Mouse (Mus musculus) midbrain, postnatal 0 days (tissue): ENCODE data around the gene Bgn. TPM values are rescaled to one million over a fixed set of nuclear protein-coding genes. Genes with fewer than 3 reads are reported as not detected.

Experiments
- ATAC-seq: fragments of 200-750 bp; cut with Nextera tagmentation; 2 replicates; pipeline ENCODE4 v1.8.0; 2017; ENCODE audit warnings: moderate number of reproducible peaks, mild to moderate bottlenecking, moderate TSS enrichment, moderate library complexity; ENCODE audit not compliant: low FRiP score
- DNase-seq: peaks from one replicate; pipeline ENCODE4 v3.0.0-alpha.2; 2015; ENCODE audit warnings: low spot score
- H3K27ac ChIP-seq: fragments of 300-500 bp; sonication (generic); 2 replicates; pipeline ENCODE4 v1.5.1; 2014; ENCODE audit warnings: low read depth, mild to moderate bottlenecking, low read length, mixed read lengths
- H3K27me3 ChIP-seq: fragments of 300-500 bp; sonication (generic); 2 replicates; pipeline ENCODE4 v1.6.1; 2014; ENCODE audit warnings: low read length, control low read depth, mixed read lengths; ENCODE audit not compliant: insufficient read depth
- H3K36me3 ChIP-seq: fragments of 300-500 bp; sonication (generic); 2 replicates; pipeline ENCODE4 v1.6.1; 2014; ENCODE audit warnings: low read length, control low read depth, mixed read lengths; ENCODE audit not compliant: insufficient read depth
- H3K4me1 ChIP-seq: fragments of 300-500 bp; sonication (generic); 2 replicates; pipeline ENCODE4 v1.6.1; 2014; ENCODE audit warnings: mild to moderate bottlenecking, control low read depth, antibody characterized with exemption, low read length, mixed read lengths; ENCODE audit not compliant: insufficient read depth
- H3K4me2 ChIP-seq: fragments of 300-500 bp; sonication (generic); 2 replicates; pipeline ENCODE4 v1.6.1; 2014; ENCODE audit warnings: low read depth, mild to moderate bottlenecking, low read length, mixed read lengths; ENCODE audit not compliant: poor library complexity, severe bottlenecking
- H3K4me3 ChIP-seq: fragments of 300-500 bp; sonication (generic); 2 replicates; pipeline ENCODE4 v1.5.1; 2014; ENCODE audit warnings: low read depth, mild to moderate bottlenecking, low read length, moderate library complexity
- H3K9ac ChIP-seq: fragments of 300-500 bp; sonication (generic); replicated peaks from 2 replicates; pipeline ENCODE4 v1.6.1; 2014; ENCODE audit warnings: mild to moderate bottlenecking, low read length, moderate library complexity, mixed read lengths; ENCODE audit not compliant: poor library complexity, severe bottlenecking
- H3K9me3 ChIP-seq: fragments of 300-500 bp; sonication (generic); 2 replicates; pipeline ENCODE4 v1.6.1; 2016; ENCODE audit warnings: low read length, control low read depth
- CTCF ChIP-seq: IDR thresholded peaks from 2 replicates; pipeline ENCODE4 v1.5.1; 2016; ENCODE audit warnings: antibody characterized with exemption, mild to moderate bottlenecking
- WGBS: fragments of 180-500 bp; shearing (Covaris S2); extraction: QIAGEN DNeasy Blood & Tissue Kit; methylation state at CpG from one replicate; pipeline ENCODE4 v1.1.7; 2014; 5-methylcytosine and 5-hydroxymethylcytosine counted together
- polyA plus RNA-seq: library from polyadenylated mRNA; unstranded; fragments of >200 nt; fragmentation: Nextera tagmentation; extraction: Ambion mirVana; gene quantifications from 2 replicates; pipeline ENCODE4 v1.2.1, GENCODE M21; 2015
- total RNA-seq: library from RNA; depleted of rRNA; stranded (reverse); fragments of >200 nt; gene quantifications from 2 replicates; pipeline ENCODE4 v1.2.3, GENCODE M21; 2014; rRNA removed

Bgn gene
- total and polyA plus RNA-seq, 2 experiments from 2014 or later, result 19.8 to 44.6 TPM

- WGBS, result 69% methylated on average over 3 of the region's 3 CpGs
- Histone ChIP-seq H3K4me1 (no peaks in the 10 kb centered on the region), H3K9me3 (no peaks in the 10 kb centered on the region), H3K4me2 (no peak overlapping the region), H3K4me3 (no peak overlapping the region), H3K9ac (no peak overlapping the region), H3K27me3 (no peaks in the 10 kb centered on the region), H3K36me3 (no peaks in the 10 kb centered on the region), H3K27ac (no peak overlapping the region)
- TF ChIP-seq CTCF, result peak; percentile 24; the same call in 1 of the 2 replicates
- ATAC-seq (no peak), DNase-seq (no peak)
These were observed 43.0 kb downstream of the Bgn start for GRCm38 (mm10) chrX:73526410-73526887.

DNA sequence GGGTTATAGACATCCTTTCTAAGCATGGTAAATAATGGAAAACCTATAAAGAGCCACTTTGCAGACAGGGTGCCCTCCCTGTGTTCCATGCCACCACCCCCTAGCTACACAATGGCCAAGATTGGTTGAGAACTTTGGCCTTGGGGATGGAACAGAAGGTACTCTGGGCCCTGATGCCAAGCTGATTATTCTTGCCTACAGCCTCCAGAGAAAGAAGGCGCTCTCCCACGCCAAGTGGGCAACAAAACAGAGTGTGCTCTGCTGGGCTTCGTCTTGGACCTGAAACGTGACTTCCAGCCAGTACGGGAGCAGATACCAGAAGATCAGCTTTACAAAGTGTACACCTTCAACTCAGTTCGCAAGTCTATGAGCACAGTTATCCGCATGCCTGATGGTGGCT, 54.5 kb downstream of the Bgn start:
- DNase-seq (no peak), ATAC-seq (no peak)
- no peaks in the 10 kb centered on the region for H3K36me3 ChIP-seq
- no peaks in the 10 kb centered on the region for H3K4me1 ChIP-seq
- H3K4me3 ChIP-seq, result no peak overlapping the region
- H3K27me3 ChIP-seq, result no peaks in the 10 kb centered on the region
- TF ChIP-seq CTCF, result no peak
- 79% methylated on average over 7 of the region's 7 CpGs for WGBS
- no peak overlapping the region for H3K4me2 ChIP-seq
- H3K27ac ChIP-seq, result no peak overlapping the region
- no peaks in the 10 kb centered on the region for H3K9me3 ChIP-seq
- H3K9ac ChIP-seq, result no peak overlapping the region

DNA sequence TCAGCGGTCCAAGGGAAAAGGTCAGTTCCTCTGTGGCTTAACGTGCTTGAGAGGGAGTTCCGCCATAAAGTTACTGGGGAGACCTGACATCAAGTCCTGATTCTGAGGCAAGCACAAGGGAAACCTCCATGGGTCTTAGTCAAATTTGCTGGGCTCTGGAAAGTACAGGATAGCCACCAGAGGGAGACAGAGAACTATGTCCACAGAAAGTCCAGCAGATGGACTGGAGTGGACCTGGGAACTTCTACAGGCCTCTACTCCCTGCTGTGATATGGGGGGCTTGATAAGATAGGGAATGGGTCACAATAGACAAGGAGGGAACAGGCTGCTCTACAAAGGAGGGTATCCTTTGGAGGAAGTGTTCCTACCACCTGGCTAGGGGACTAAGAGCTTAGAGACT, 59.9 kb downstream of the Bgn start:
- DNase-seq, result peak; percentile 8
- ATAC-seq, result no peak
- Histone ChIP-seq H3K27ac (no peak overlapping the region), H3K9me3 (no peaks in the 10 kb centered on the region), H3K4me1 (no peaks in the 10 kb centered on the region), H3K9ac (no peak overlapping the region), H3K4me2 (no peak overlapping the region), H3K27me3 (no peaks in the 10 kb centered on the region), H3K36me3 (no peaks in the 10 kb centered on the region; the same call in 1 of the 2 replicates), H3K4me3 (no peak overlapping the region)
- 50% methylated on average over 3 of the region's 3 CpGs for WGBS
- TF ChIP-seq CTCF, result peak; percentile 59

Other genes with a start within 250 kb of the Bgn start
- not detected in 2 replicates for gene Xlr4c, start 240.5 kb upstream of the Bgn start, total RNA-seq
- gene Xlr4c, start 240.5 kb upstream of the Bgn start, polyA plus RNA-seq, result 0.26 and 0.67 TPM in 2 replicates
- gene Xlr3c, start 218.2 kb upstream of the Bgn start, total RNA-seq, result not detected in 2 replicates
- 0.12 and 0.15 TPM in 2 replicates for gene Xlr3c, start 218.2 kb upstream of the Bgn start, polyA plus RNA-seq
- gene Xlr5a, start 190.6 kb upstream of the Bgn start, total RNA-seq, result not detected in 2 replicates
- not detected in 2 replicates for gene Xlr5a, start 190.6 kb upstream of the Bgn start, polyA plus RNA-seq
- not detected in 2 replicates for gene Xlr5c, start 190.6 kb upstream of the Bgn start, total RNA-seq
- gene Xlr5c, start 190.6 kb upstream of the Bgn start, polyA plus RNA-seq, result not detected in 2 replicates
- not detected in 2 replicates for gene Gm45015, start 146.8 kb upstream of the Bgn start, total RNA-seq
- gene Gm45015, start 146.8 kb upstream of the Bgn start, polyA plus RNA-seq, result not detected in 2 replicates
- gene Zfp275, start 141.0 kb upstream of the Bgn start, total RNA-seq, result 28.2 and 29.9 TPM in 2 replicates
- gene Zfp275, start 141.0 kb upstream of the Bgn start, polyA plus RNA-seq, result 5.2 and 5.7 TPM in 2 replicates
- not detected in 2 replicates for gene Gm18336, start 84.9 kb upstream of the Bgn start, total RNA-seq
- gene Gm18336, start 84.9 kb upstream of the Bgn start, polyA plus RNA-seq, result 0.07 and 0.09 TPM in 2 replicates
- gene Zfp92, start 72.5 kb upstream of the Bgn start, total RNA-seq, result 5.3 and 5.5 TPM in 2 replicates
- gene Zfp92, start 72.5 kb upstream of the Bgn start, polyA plus RNA-seq, result 1.5 and 2.1 TPM in 2 replicates
- 1.3 TPM in 1 of 2 replicates, not detected in the other for gene Trex2, start 48.3 kb upstream of the Bgn start, total RNA-seq
- not detected in 2 replicates for gene Trex2, start 48.3 kb upstream of the Bgn start, polyA plus RNA-seq
- 30.7 and 34.7 TPM in 2 replicates for gene Haus7, start 24.6 kb upstream of the Bgn start, total RNA-seq
- 61.7 and 63.6 TPM in 2 replicates for gene Haus7, start 24.6 kb upstream of the Bgn start, polyA plus RNA-seq
- 40.4 and 41.9 TPM in 2 replicates for gene Atp2b3, start 19.5 kb downstream of the Bgn start, total RNA-seq
- 6.7 and 7.9 TPM in 2 replicates for gene Atp2b3, start 19.5 kb downstream of the Bgn start, polyA plus RNA-seq
- 1.4 and 2.1 TPM in 2 replicates for gene Dusp9, start 155.8 kb downstream of the Bgn start, total RNA-seq
- gene Dusp9, start 155.8 kb downstream of the Bgn start, polyA plus RNA-seq, result 0.39 and 0.68 TPM in 2 replicates
- gene Pnck, start 176.5 kb downstream of the Bgn start, total RNA-seq, result 89.4 and 136 TPM in 2 replicates
- gene Pnck, start 176.5 kb downstream of the Bgn start, polyA plus RNA-seq, result 159 and 172 TPM in 2 replicates
- gene Slc6a8, start 189.5 kb downstream of the Bgn start, total RNA-seq, result 49.5 and 69.4 TPM in 2 replicates
- gene Slc6a8, start 189.5 kb downstream of the Bgn start, polyA plus RNA-seq, result 6.0 and 6.6 TPM in 2 replicates
- 48.7 and 58.1 TPM in 2 replicates for gene Bcap31, start 232.6 kb downstream of the Bgn start, total RNA-seq
- 133 and 134 TPM in 2 replicates for gene Bcap31, start 232.6 kb downstream of the Bgn start, polyA plus RNA-seq
- 16.7 and 19.2 TPM in 2 replicates for gene Abcd1, start 233.0 kb downstream of the Bgn start, total RNA-seq
- 7.9 and 9.0 TPM in 2 replicates for gene Abcd1, start 233.0 kb downstream of the Bgn start, polyA plus RNA-seq